Mouse (Mus musculus) CH12.LX (cell line): ENCODE measurements around the gene Rgl1. TPM values are rescaled to one million over a fixed set of nuclear protein-coding genes. Genes with fewer than 3 reads are reported as not detected.

Source experiments
- DNase-seq: peaks from one replicate; pipeline ENCODE4 v3.0.0-alpha.2; 2013; ENCODE audit errors: extremely low read depth
- H3K27ac ChIP-seq: 2 replicates; pipeline ENCODE4 v1.5.1; 2012; ENCODE audit warnings: low read depth, mild to moderate bottlenecking, control low read depth, moderate library complexity; ENCODE audit not compliant: insufficient read depth
- H3K27me3 ChIP-seq: replicated peaks from 2 replicates; pipeline ENCODE3; 2012; ENCODE audit warnings: inconsistent platforms
- H3K36me3 ChIP-seq, 2 experiments: replicated peaks in 1 of 2; 2 replicates each; pipeline versions ENCODE3 to v1.6.1; 2012; ENCODE audit warnings: inconsistent platforms in 1 of 2, low read length in 1 of 2, mild to moderate bottlenecking in 1 of 2, mixed read lengths in 1 of 2, moderate library complexity in 1 of 2; ENCODE audit not compliant: control insufficient read depth in 1 of 2, insufficient read depth in 1 of 2
- H3K4me1 ChIP-seq, 2 experiments: 2 replicates each; pipeline ENCODE4 v1.6.1; 2012; ENCODE audit warnings: inconsistent platforms in 1 of 2, moderate library complexity in 1 of 2; ENCODE audit not compliant: insufficient read depth in 2 of 2, control insufficient read depth in 1 of 2
- H3K4me2 ChIP-seq: 2 replicates; pipeline ENCODE4 v1.6.1; 2012; ENCODE audit warnings: low read depth, mild to moderate bottlenecking, control low read depth; ENCODE audit not compliant: poor library complexity, insufficient read depth, severe bottlenecking
- H3K4me3 ChIP-seq, 3 experiments: fragments of 150-350 bp in 1 of 3; sonication (generic) in 1 of 3; replicated peaks in 1 of 3; 2 replicates each; pipeline versions ENCODE3 to v1.5.1; 2011 to 2012; ENCODE audit warnings: low read depth in 2 of 3, low read length in 2 of 3, mild to moderate bottlenecking in 2 of 3, moderate library complexity in 2 of 3, control low read depth in 1 of 3, improper control_type of control experiment in 1 of 3, inconsistent platforms in 1 of 3, mixed read lengths in 1 of 3; ENCODE audit not compliant: poor library complexity in 1 of 3
- H3K79me2 ChIP-seq: replicated peaks from 2 replicates; pipeline ENCODE4 v1.6.1; 2012; ENCODE audit warnings: mild to moderate bottlenecking, moderate library complexity; ENCODE audit not compliant: control insufficient read depth, poor library complexity, insufficient read depth, severe bottlenecking; ENCODE audit errors: extremely low read depth
- H3K9ac ChIP-seq: 2 replicates; pipeline ENCODE4 v1.6.1; 2012; ENCODE audit warnings: low read depth, mild to moderate bottlenecking, control low read depth, moderate library complexity; ENCODE audit not compliant: insufficient read depth
- H3K9me3 ChIP-seq: replicated peaks from 2 replicates; pipeline ENCODE3; 2012; ENCODE audit warnings: low read length, inconsistent platforms, mixed read lengths
- BHLHE40 ChIP-seq: IDR thresholded peaks from 2 replicates; pipeline ENCODE4 v1.6.1; 2011; ENCODE audit warnings: mild to moderate bottlenecking, low read depth, low read length, improper control_type of control experiment
- CTCF ChIP-seq, 2 experiments: IDR thresholded peaks in 1 of 2; conservative IDR thresholded peaks in 1 of 2; 2 replicates each; pipeline ENCODE4 v1.5.1; 2011 to 2012; ENCODE audit warnings: low read depth in 2 of 2, low read length in 2 of 2, improper control_type of control experiment in 1 of 2, inconsistent platforms in 1 of 2, mild to moderate bottlenecking in 1 of 2, moderate library complexity in 1 of 2
- E2F4 ChIP-seq: IDR thresholded peaks from 2 replicates; pipeline ENCODE4 v1.6.1; 2011; ENCODE audit warnings: low read depth, low read length, improper control_type of control experiment; ENCODE audit not compliant: insufficient replicate concordance
- ELF1 ChIP-seq: IDR thresholded peaks from 2 replicates; pipeline ENCODE4 v1.6.1; 2014; ENCODE audit warnings: low read depth, mild to moderate bottlenecking, inconsistent platforms, low read length, improper control_type of control experiment
- JUN ChIP-seq: IDR thresholded peaks from 2 replicates; pipeline ENCODE4 v1.6.1; 2011; ENCODE audit warnings: low read depth, mild to moderate bottlenecking, low read length, improper control_type of control experiment, moderate library complexity; ENCODE audit not compliant: insufficient read depth
- KAT2A ChIP-seq: IDR thresholded peaks from 2 replicates; pipeline ENCODE4 v1.6.1; 2012; ENCODE audit warnings: low read length, improper control_type of control experiment, inconsistent platforms; ENCODE audit not compliant: insufficient replicate concordance
- MEF2A ChIP-seq: IDR thresholded peaks from 2 replicates; pipeline ENCODE4 v1.6.1; 2014; ENCODE audit warnings: low read depth, mild to moderate bottlenecking, inconsistent platforms, low read length, improper control_type of control experiment, borderline replicate concordance
- MYC ChIP-seq: IDR thresholded peaks from 2 replicates; pipeline ENCODE4 v1.6.1; 2011; ENCODE audit warnings: low read depth, mild to moderate bottlenecking, improper control_type of control experiment, low read length
- NELFE ChIP-seq: IDR thresholded peaks from 2 replicates; pipeline ENCODE4 v1.6.1; 2011; ENCODE audit warnings: low read depth, low read length, improper control_type of control experiment
- PAX5 ChIP-seq: IDR thresholded peaks from 2 replicates; pipeline ENCODE4 v1.6.1; 2012; ENCODE audit warnings: low read length, inconsistent platforms, mixed read lengths
- POLR2A ChIP-seq: IDR thresholded peaks from 2 replicates; pipeline ENCODE4 v1.6.1; 2011; ENCODE audit warnings: low read depth, mild to moderate bottlenecking, improper control_type of control experiment, low read length
- POLR2AphosphoS2 ChIP-seq: IDR thresholded peaks from 2 replicates; pipeline ENCODE4 v1.6.1; 2011; ENCODE audit warnings: low read depth, low read length, improper control_type of control experiment
- RAD21 ChIP-seq: IDR thresholded peaks from 2 replicates; pipeline ENCODE4 v1.6.1; 2011; ENCODE audit warnings: low read depth, mild to moderate bottlenecking, low read length, improper control_type of control experiment, moderate library complexity
- RCOR1 ChIP-seq: conservative IDR thresholded peaks from 2 replicates; pipeline ENCODE4 v1.6.1; 2012; ENCODE audit warnings: low read depth, mild to moderate bottlenecking, inconsistent platforms, low read length, improper control_type of control experiment
- SIN3A ChIP-seq: IDR thresholded peaks from 2 replicates; pipeline ENCODE4 v1.6.1; 2012; ENCODE audit warnings: low read length, improper control_type of control experiment, inconsistent platforms
- SMC3 ChIP-seq: IDR thresholded peaks from 2 replicates; pipeline ENCODE4 v1.6.1; 2011; ENCODE audit warnings: low read depth, low read length, improper control_type of control experiment
- TBP ChIP-seq: conservative IDR thresholded peaks from 2 replicates; pipeline ENCODE4 v1.6.1; 2011; ENCODE audit warnings: low read depth, low read length, improper control_type of control experiment
- TCF12 ChIP-seq: IDR thresholded peaks from 2 replicates; pipeline ENCODE4 v1.6.1; 2014; ENCODE audit warnings: low read depth, mild to moderate bottlenecking, inconsistent platforms, low read length, improper control_type of control experiment
- UBTF ChIP-seq: IDR thresholded peaks from 2 replicates; pipeline ENCODE4 v1.6.1; 2012; ENCODE audit warnings: low read depth, mild to moderate bottlenecking, inconsistent platforms, low read length, improper control_type of control experiment, moderate library complexity
- USF1 ChIP-seq: IDR thresholded peaks from 2 replicates; pipeline ENCODE4 v1.6.1; 2014; ENCODE audit warnings: low read depth, mild to moderate bottlenecking, inconsistent platforms, low read length, improper control_type of control experiment
- ZKSCAN1 ChIP-seq: IDR thresholded peaks from 2 replicates; pipeline ENCODE4 v1.6.1; 2012; ENCODE audit warnings: low read depth, inconsistent platforms, low read length, improper control_type of control experiment, borderline replicate concordance
- ZNF384 ChIP-seq: IDR thresholded peaks from 2 replicates; pipeline ENCODE4 v1.6.1; 2012; ENCODE audit warnings: low read depth, low read length, improper control_type of control experiment, inconsistent platforms
- dilution Hi-C: fragments of 300-500 bp; cut with MboI; formaldehyde crosslinking; loops from 2 replicates; pipeline ENCODE4 v1.14.3; 2020; ENCODE audit warnings: low sequenced_read_pairs; ENCODE audit not compliant: extremely low pct_unique_long_range_greater_than_20kb, extremely low pct_ligation_motif_present
- in situ Hi-C: fragments of 300-500 bp; cut with MboI; formaldehyde crosslinking; loops from 3 replicates; pipeline ENCODE4 v1.14.3; 2019; ENCODE audit warnings: low sequenced_read_pairs, low pct_ligation_motif_present, low pct_unique_long_range_greater_than_20kb, mixed read lengths
- polyA plus RNA-seq: library from polyadenylated mRNA; unstranded; fragments of >175 nt; gene quantifications from 2 replicates; pipeline ENCODE4 v1.2.1, GENCODE M21; 2012; ENCODE audit warnings: low read depth; ENCODE audit not compliant: insufficient read length
- total RNA-seq, 2 experiments: library from RNA; depleted of rRNA; stranded (reverse); fragments of 300-350 nt in 1 of 2; fragments of >200 nt in 1 of 2; gene quantifications; 2 replicates each; pipeline ENCODE4 v1.2.3; 2012 to 2014

Rgl1 gene
- total and polyA plus RNA-seq, 3 experiments: 0.25 to 1.7 (median 0.74) TPM

- TF ChIP-seq MYC: no peak
- no peak for TF ChIP-seq TCF12
Observed at GRCm38 (mm10) chr1:152634638-152635037, 131.5 kb downstream of the Rgl1 start (continued).

- TF ChIP-seq POLR2AphosphoS2: no peak
- TF ChIP-seq KAT2A: no peak
- TF ChIP-seq NELFE: no peak
- no peaks in the 10 kb centered on the region for H3K79me2 ChIP-seq
- no peak overlapping the region for H3K27ac ChIP-seq
- no peak overlapping the region for H3K4me3 ChIP-seq
- no peak for DNase-seq
- peaks cover 12% of the 10 kb centered on the region for H3K27me3 ChIP-seq
- no peak overlapping the region for H3K4me2 ChIP-seq
- no peak overlapping the region for H3K9ac ChIP-seq
- in situ Hi-C loops (no loop called here), dilution Hi-C loops (no loop called here)
- H3K36me3 ChIP-seq: no peaks in the 10 kb centered on the region
- H3K4me1 ChIP-seq: no peaks in the 10 kb centered on the region; a peak in 1 of 4 replicates
- H3K9me3 ChIP-seq: peaks cover 2% of the 10 kb centered on the region
Observed at GRCm38 (mm10) chr1:152629780-152630179, 136.4 kb downstream of the Rgl1 start.

- no peaks in the 10 kb centered on the region for H3K9me3 ChIP-seq
- no peak for DNase-seq
- no peak for TF ChIP-seq ELF1
- TF ChIP-seq UBTF: no peak
- TF ChIP-seq JUN: no peak
- no peak for TF ChIP-seq KAT2A
- no peak for TF ChIP-seq USF1
- TF ChIP-seq RCOR1: no peak
- no peak for TF ChIP-seq ZNF384
- TF ChIP-seq RAD21: no peak
- no peak for TF ChIP-seq ZKSCAN1
- TF ChIP-seq E2F4: no peak
- no peak for TF ChIP-seq SIN3A
- TF ChIP-seq PAX5: no peak
- TF ChIP-seq TBP: no peak
- no peak for TF ChIP-seq CTCF (conservative IDR thresholded peaks at IDR 0.05 in 1 of 2, IDR thresholded peaks at IDR 0.05 in 1 of 2; ENCODE audit: low read depth in 2 of 2, low read length in 2 of 2)
- TF ChIP-seq BHLHE40: no peak
- no peak for TF ChIP-seq POLR2A
- TF ChIP-seq MYC: no peak
- no peak for TF ChIP-seq SMC3
- no peak for TF ChIP-seq MEF2A
- no peak overlapping the region for H3K27ac ChIP-seq
- no peaks in the 10 kb centered on the region; a peak in 1 of 4 replicates for H3K4me1 ChIP-seq
- no peaks in the 10 kb centered on the region for H3K36me3 ChIP-seq
- H3K9ac ChIP-seq: no peak overlapping the region
- peaks cover 24% of the 10 kb centered on the region for H3K27me3 ChIP-seq
- H3K79me2 ChIP-seq: no peaks in the 10 kb centered on the region
- in situ Hi-C loops: no loop called here
- dilution Hi-C loops: no loop called here
- H3K4me2 ChIP-seq: peak overlapping the region; percentile 65; the same call in 1 of the 2 replicates
- no peak overlapping the region for H3K4me3 ChIP-seq
Observed at GRCm38 (mm10) chr1:152625651-152626050, 140.5 kb downstream of the Rgl1 start.
